Mouse (Mus musculus) heart, embryonic 10.5 days (tissue): ENCODE measurements around the gene Cpne8. TPM values are rescaled to one million over a fixed set of nuclear protein-coding genes. Genes with fewer than 3 reads are reported as not detected.

Source experiments
- DNase-seq: peaks from one replicate; pipeline ENCODE4 v3.0.0-alpha.2; 2017; ENCODE audit warnings: low spot score
- H3K27ac ChIP-seq: fragments of 300-500 bp; sonication (generic); 2 replicates; pipeline ENCODE4 v1.5.1; 2016; ENCODE audit warnings: mild to moderate bottlenecking
- H3K27me3 ChIP-seq: fragments of 300-500 bp; sonication (generic); 2 replicates; pipeline ENCODE4 v1.6.1; 2016; ENCODE audit warnings: mild to moderate bottlenecking; ENCODE audit not compliant: poor library complexity, insufficient read depth, severe bottlenecking
- H3K36me3 ChIP-seq: fragments of 300-500 bp; sonication (generic); 2 replicates; pipeline ENCODE4 v1.6.1; 2016; ENCODE audit warnings: mild to moderate bottlenecking, moderate library complexity
- H3K4me1 ChIP-seq: fragments of 300-500 bp; sonication (generic); 2 replicates; pipeline ENCODE4 v1.6.1; 2016; ENCODE audit warnings: mild to moderate bottlenecking
- H3K4me3 ChIP-seq: fragments of 300-500 bp; sonication (generic); 2 replicates; pipeline ENCODE4 v1.5.1; 2016; ENCODE audit warnings: mild to moderate bottlenecking, moderate library complexity
- H3K9me3 ChIP-seq: fragments of 300-500 bp; sonication (generic); 2 replicates; pipeline ENCODE4 v1.6.1; 2016; ENCODE audit warnings: mild to moderate bottlenecking, moderate library complexity
- WGBS: fragments of 180-500 bp; shearing (Covaris S2); methylation state at CpG from one replicate; pipeline ENCODE4 v1.1.7; 2016; 5-methylcytosine and 5-hydroxymethylcytosine counted together
- polyA plus RNA-seq: library from polyadenylated mRNA; unstranded; fragments of >200 nt; fragmentation: Nextera tagmentation; extraction: Ambion mirVana; gene quantifications from 2 replicates; pipeline ENCODE4 v1.2.1, GENCODE M21; 2016

Cpne8 gene
- polyA plus RNA-seq, 1 experiment from 2014 or later, result 2.1 TPM

GRCm38 (mm10) chr15:90603676-90604075 is 75.6 kb downstream of the Cpne8 start:
- 82% methylated on average over 5 of the region's 5 CpGs for WGBS
- no peak for DNase-seq
- no peaks in the 10 kb centered on the region for H3K9me3 ChIP-seq
- H3K36me3 ChIP-seq, result no peaks in the 10 kb centered on the region
- H3K4me1 ChIP-seq, result no peaks in the 10 kb centered on the region
- H3K4me3 ChIP-seq, result no peak overlapping the region
- H3K27ac ChIP-seq, result no peak overlapping the region
- H3K27me3 ChIP-seq, result no peaks in the 10 kb centered on the region

- Histone ChIP-seq H3K36me3 (no peaks in the 10 kb centered on the region), H3K27me3 (no peaks in the 10 kb centered on the region), H3K9me3 (no peaks in the 10 kb centered on the region), H3K4me1 (no peaks in the 10 kb centered on the region), H3K4me3 (no peak overlapping the region), H3K27ac (no peak overlapping the region)
- DNase-seq, result no peak
- 65% methylated on average over 6 of the region's 6 CpGs for WGBS
Measured at GRCm38 (mm10) chr15:90597715-90598497, 81.3 kb downstream of the Cpne8 start.

- H3K36me3 ChIP-seq, result no peaks in the 10 kb centered on the region
- DNase-seq, result no peak
- no peaks in the 10 kb centered on the region for H3K9me3 ChIP-seq
- H3K27me3 ChIP-seq, result no peaks in the 10 kb centered on the region
- WGBS, result 75% methylated on average over 2 of the region's 2 CpGs
- H3K4me3 ChIP-seq, result no peak overlapping the region
- no peaks in the 10 kb centered on the region for H3K4me1 ChIP-seq
- no peak overlapping the region for H3K27ac ChIP-seq
Measured at GRCm38 (mm10) chr15:90595592-90595991, 83.6 kb downstream of the Cpne8 start.

GRCm38 (mm10) chr15:90589587-90589986 is 89.6 kb downstream of the Cpne8 start:
- no peak for DNase-seq
- Histone ChIP-seq H3K9me3 (no peaks in the 10 kb centered on the region), H3K27ac (no peak overlapping the region), H3K36me3 (no peaks in the 10 kb centered on the region), H3K4me3 (no peak overlapping the region), H3K27me3 (no peaks in the 10 kb centered on the region), H3K4me1 (no peaks in the 10 kb centered on the region)
- WGBS, result 23% methylated on average over 7 of the region's 7 CpGs

- H3K4me3 ChIP-seq, result no peak overlapping the region
- no peaks in the 10 kb centered on the region for H3K4me1 ChIP-seq
- H3K9me3 ChIP-seq, result no peaks in the 10 kb centered on the region
- H3K27ac ChIP-seq, result no peak overlapping the region
- H3K27me3 ChIP-seq, result no peaks in the 10 kb centered on the region
- H3K36me3 ChIP-seq, result no peaks in the 10 kb centered on the region
- DNase-seq, result no peak
- WGBS, result 85% methylated on average over 3 of the region's 3 CpGs
Measured at GRCm38 (mm10) chr15:90577402-90577801, 101.8 kb downstream of the Cpne8 start.

- no peaks in the 10 kb centered on the region for H3K27me3 ChIP-seq
- H3K4me1 ChIP-seq, result no peaks in the 10 kb centered on the region
- WGBS, result 89% methylated on average over 4 of the region's 4 CpGs
- no peaks in the 10 kb centered on the region for H3K9me3 ChIP-seq
- no peaks in the 10 kb centered on the region for H3K36me3 ChIP-seq
- no peak overlapping the region for H3K4me3 ChIP-seq
- no peak overlapping the region for H3K27ac ChIP-seq
- DNase-seq, result no peak
Measured at GRCm38 (mm10) chr15:90569246-90569645, 110.0 kb downstream of the Cpne8 start.

GRCm38 (mm10) chr15:90568050-90568449 is 111.2 kb downstream of the Cpne8 start:
- no peak overlapping the region for H3K4me3 ChIP-seq
- no peak overlapping the region for H3K27ac ChIP-seq
- 78% methylated on average over 4 of the region's 4 CpGs for WGBS
- no peak for DNase-seq
- no peaks in the 10 kb centered on the region for H3K36me3 ChIP-seq
- no peaks in the 10 kb centered on the region for H3K4me1 ChIP-seq
- H3K27me3 ChIP-seq, result no peaks in the 10 kb centered on the region
- no peaks in the 10 kb centered on the region for H3K9me3 ChIP-seq

GRCm38 (mm10) chr15:90563996-90564395 is 115.2 kb downstream of the Cpne8 start:
- H3K4me1 ChIP-seq, result no peaks in the 10 kb centered on the region
- WGBS, result 70% methylated on average over 3 of the region's 3 CpGs
- no peaks in the 10 kb centered on the region for H3K27me3 ChIP-seq
- H3K27ac ChIP-seq, result no peak overlapping the region
- no peak overlapping the region for H3K4me3 ChIP-seq
- no peaks in the 10 kb centered on the region for H3K9me3 ChIP-seq
- DNase-seq, result no peak
- no peaks in the 10 kb centered on the region for H3K36me3 ChIP-seq

GRCm38 (mm10) chr15:90561613-90562012 is 117.6 kb downstream of the Cpne8 start:
- Histone ChIP-seq H3K27ac (no peak overlapping the region), H3K4me3 (no peak overlapping the region), H3K27me3 (no peaks in the 10 kb centered on the region), H3K4me1 (no peaks in the 10 kb centered on the region), H3K9me3 (no peaks in the 10 kb centered on the region), H3K36me3 (no peaks in the 10 kb centered on the region)
- 73% methylated on average over 12 of the region's 12 CpGs for WGBS
- no peak for DNase-seq

- H3K4me3 ChIP-seq, result no peak overlapping the region
- H3K9me3 ChIP-seq, result no peaks in the 10 kb centered on the region
- H3K36me3 ChIP-seq, result no peaks in the 10 kb centered on the region
- no peak overlapping the region for H3K27ac ChIP-seq
- WGBS, result 93% methylated on average over 7 of the region's 7 CpGs
- H3K4me1 ChIP-seq, result no peaks in the 10 kb centered on the region
- no peaks in the 10 kb centered on the region for H3K27me3 ChIP-seq
- DNase-seq, result no peak
Measured at GRCm38 (mm10) chr15:90548589-90548988, 130.6 kb downstream of the Cpne8 start.

GRCm38 (mm10) chr15:90543447-90543846 is 135.8 kb downstream of the Cpne8 start:
- WGBS, result 77% methylated on average over 5 of the region's 5 CpGs
- Histone ChIP-seq H3K27me3 (no peaks in the 10 kb centered on the region), H3K4me1 (no peaks in the 10 kb centered on the region), H3K9me3 (no peaks in the 10 kb centered on the region), H3K27ac (no peak overlapping the region), H3K36me3 (no peaks in the 10 kb centered on the region), H3K4me3 (no peak overlapping the region)
- DNase-seq, result no peak

GRCm38 (mm10) chr15:90542126-90542525 is 137.1 kb downstream of the Cpne8 start:
- H3K4me3 ChIP-seq, result no peak overlapping the region
- H3K9me3 ChIP-seq, result no peaks in the 10 kb centered on the region
- H3K27me3 ChIP-seq, result no peaks in the 10 kb centered on the region
- no peaks in the 10 kb centered on the region for H3K36me3 ChIP-seq
- H3K4me1 ChIP-seq, result no peaks in the 10 kb centered on the region
- no peak for DNase-seq
- no peak overlapping the region for H3K27ac ChIP-seq

GRCm38 (mm10) chr15:90536311-90537202 is 142.7 kb downstream of the Cpne8 start:
- H3K27me3 ChIP-seq, result no peaks in the 10 kb centered on the region
- H3K9me3 ChIP-seq, result no peaks in the 10 kb centered on the region
- 72% methylated on average over 5 of the region's 5 CpGs for WGBS

More at GRCm38 (mm10) chr15:90536311-90537202, 142.7 kb downstream of the Cpne8 start:
- Histone ChIP-seq H3K4me1 (no peaks in the 10 kb centered on the region), H3K27ac (no peak overlapping the region), H3K36me3 (no peaks in the 10 kb centered on the region), H3K4me3 (no peak overlapping the region)
- DNase-seq, result no peak
